8 mouse cellular contexts compared by ENCODE assay signal in the genomic region with DNA sequence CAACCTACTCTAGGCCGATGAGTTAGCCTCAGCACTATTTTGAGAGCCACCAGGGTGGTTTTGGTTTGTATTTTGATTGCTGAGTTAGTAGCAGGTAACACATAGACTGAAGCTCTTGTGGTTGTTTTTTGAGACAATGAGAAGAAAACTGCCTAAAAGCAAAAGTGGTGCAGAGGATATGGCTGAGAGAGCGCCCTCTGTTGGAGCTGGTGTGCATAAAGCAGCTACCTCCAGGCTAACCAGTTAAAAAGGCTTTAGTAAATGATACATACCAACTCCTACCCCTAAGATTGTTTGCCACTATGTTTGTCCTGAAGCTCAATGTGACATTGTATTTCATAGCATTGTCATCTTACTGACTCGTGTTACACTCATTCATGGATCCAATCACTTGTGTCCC. TPM values are rescaled to one million over a fixed set of nuclear protein-coding genes. Genes with fewer than 3 reads are reported as not detected.
DNase-seq lines count a peak whose midpoint lies in the region; ATAC-seq lines count a peak whose summit lies in the region.

No protein-coding gene starts in this region.

- ATAC-seq in megakaryocyte, adult 5-6 weeks (ENCODE audit: poor library complexity, severe bottlenecking) = peak; percentile 67; the same call in 1 of the 2 replicates

- peak; percentile 13 for DNase-seq in kidney, adult 18-20 months
- DNase-seq in kidney, postnatal 14 days = no peak
- DNase-seq in ES-CJ7 (ENCODE audit: low read depth, low spot score) = peak; percentile 63
- DNase-seq in adrenal gland, postnatal 36 days = peak; percentile 27 to 61
- DNase-seq in urinary bladder, postnatal 10 days (ENCODE audit: low spot score) = no peak
- no peak for DNase-seq in frontal cortex, postnatal 14 days (ENCODE audit: low spot score in 2 of 2)
- no peak for DNase-seq in cerebellum, adult 9-11 months

RNA-seq across cellular contexts. Expression of a gene that starts 54.3 kb away (rescaled TPM):
- 10 to 100 TPM; 18.3 to 23.6 TPM for total RNA-seq in adrenal gland, postnatal 36 days (2021)
- total RNA-seq in megakaryocyte, adult 5-6 weeks (2015) = 24.4 and 41.4 TPM in 2 replicates
- total RNA-seq in megakaryocyte, adult 5-6 weeks (2017) = 22.6 and 27.0 TPM in 2 replicates

RNA-seq across cellular contexts. Expression of a gene that starts 56.2 kb away (rescaled TPM):
- under 1 TPM; 0.36 to 0.66 TPM for total RNA-seq in adrenal gland, postnatal 36 days (2021)
- 1.3 TPM in 2 replicates for total RNA-seq in megakaryocyte, adult 5-6 weeks (2015)
- total RNA-seq in megakaryocyte, adult 5-6 weeks (2017) = 0.99 and 2.6 TPM in 2 replicates

Comparison
In these comparisons a context has a peak if more than half of its experiments do, and no peak if none do; other contexts are left out.
1. DNase-seq: peak in kidney, adult 18-20 months (single experiment), ES-CJ7 (single experiment) and adrenal gland, postnatal 36 days (2 of 2); none in kidney, postnatal 14 days (single experiment), urinary bladder, postnatal 10 days (single experiment), frontal cortex, postnatal 14 days (0 of 2) and cerebellum, adult 9-11 months (single experiment).